Mouse (Mus musculus) spleen, adult 2 months (tissue): Measurements from ENCODE around the gene Otud7b. TPM values are rescaled to one million over a fixed set of nuclear protein-coding genes. Genes with fewer than 3 reads are reported as not detected.

Experiments
- DNase-seq, 2 experiments: peaks; one replicate each; pipeline versions ENCODE4 v3.0.0 to v3.0.0-alpha.2; 2012 to 2021; ENCODE audit warnings: low spot score in 2 of 2, low read depth in 1 of 2
- H3K27ac ChIP-seq: fragments of 200-500 bp; 2 replicates; pipeline ENCODE4 v1.5.1; 2012; ENCODE audit warnings: low read length, inconsistent platforms; ENCODE audit not compliant: insufficient read depth
- H3K27me3 ChIP-seq: fragments of 200-500 bp; 2 replicates; pipeline ENCODE4 v1.6.1; 2012; ENCODE audit warnings: mild to moderate bottlenecking, moderate library complexity, low read length, inconsistent platforms; ENCODE audit not compliant: control insufficient read depth, insufficient read depth
- H3K36me3 ChIP-seq: fragments of 200-500 bp; 2 replicates; pipeline ENCODE4 v1.6.1; 2012; ENCODE audit warnings: mild to moderate bottlenecking, low read length, inconsistent platforms; ENCODE audit not compliant: control insufficient read depth, insufficient read depth
- H3K4me1 ChIP-seq: fragments of 200-500 bp; 2 replicates; pipeline ENCODE4 v1.6.1; 2011; ENCODE audit warnings: inconsistent platforms; ENCODE audit not compliant: control insufficient read depth, insufficient read depth, insufficient read length
- H3K4me3 ChIP-seq: fragments of 200-500 bp; 2 replicates; pipeline ENCODE4 v1.5.1; 2011; ENCODE audit warnings: mild to moderate bottlenecking, inconsistent platforms; ENCODE audit not compliant: insufficient read depth, insufficient read length; ENCODE audit errors: extremely low read depth
- CTCF ChIP-seq: fragments of 200-500 bp; IDR thresholded peaks from 2 replicates; pipeline ENCODE4 v1.5.1; 2011; ENCODE audit warnings: mild to moderate bottlenecking, inconsistent platforms; ENCODE audit not compliant: insufficient read depth, insufficient read length, insufficient replicate concordance; ENCODE audit errors: extremely low read depth
- POLR2A ChIP-seq: fragments of 200-500 bp; IDR thresholded peaks from 2 replicates; pipeline ENCODE4 v1.6.1; 2011; ENCODE audit warnings: low read depth, low read length, inconsistent platforms
- WGBS: fragments of 180-500 bp; shearing (Covaris S2); methylation state at CpG from one replicate; pipeline ENCODE4 v1.1.7; 2018; 5-methylcytosine and 5-hydroxymethylcytosine counted together
- polyA plus RNA-seq: library from polyadenylated mRNA; depleted of rRNA; stranded (reverse); fragments of >200 nt; gene quantifications from 2 replicates; pipeline ENCODE4 v1.2.3, GENCODE M21; 2012

Otud7b gene
- polyA plus RNA-seq, 1 experiment = 11.1 TPM

- H3K4me1 ChIP-seq = no peaks in the 10 kb centered on the region
- no peak for DNase-seq
- no peak overlapping the region for H3K27ac ChIP-seq
- WGBS = 73% methylated on average over 15 of the region's 15 CpGs
- H3K4me3 ChIP-seq = no peak overlapping the region
- H3K36me3 ChIP-seq = no peaks in the 10 kb centered on the region
- no peaks in the 10 kb centered on the region for H3K27me3 ChIP-seq
- TF ChIP-seq POLR2A (no peak), CTCF (no peak)
Observed at GRCm38 (mm10) chr3:96082714-96083508, 21.4 kb upstream of the Otud7b start.

GRCm38 (mm10) chr3:96084146-96084755, 20.1 kb upstream of the Otud7b start:
- TF ChIP-seq POLR2A (no peak), CTCF (no peak)
- 93% methylated on average over 10 of the region's 10 CpGs for WGBS
- H3K27ac ChIP-seq = no peak overlapping the region
- H3K4me1 ChIP-seq = no peaks in the 10 kb centered on the region
- DNase-seq = no peak
- H3K4me3 ChIP-seq = no peak overlapping the region
- H3K27me3 ChIP-seq = no peaks in the 10 kb centered on the region
- no peaks in the 10 kb centered on the region for H3K36me3 ChIP-seq

GRCm38 (mm10) chr3:96087219-96087618, 17.1 kb upstream of the Otud7b start:
- Histone ChIP-seq H3K27me3 (no peaks in the 10 kb centered on the region), H3K4me1 (no peaks in the 10 kb centered on the region), H3K4me3 (no peak overlapping the region), H3K36me3 (no peaks in the 10 kb centered on the region), H3K27ac (no peak overlapping the region)
- DNase-seq = no peak
- no peak for TF ChIP-seq CTCF
- TF ChIP-seq POLR2A = no peak
- 74% methylated on average over 2 of the region's 2 CpGs for WGBS

- Histone ChIP-seq H3K4me3 (no peak overlapping the region), H3K36me3 (no peaks in the 10 kb centered on the region), H3K27me3 (no peaks in the 10 kb centered on the region), H3K27ac (no peak overlapping the region), H3K4me1 (no peaks in the 10 kb centered on the region)
- no peak for DNase-seq
- 94% methylated on average over 4 of the region's 4 CpGs for WGBS
- TF ChIP-seq POLR2A = no peak
- no peak for TF ChIP-seq CTCF
Observed at GRCm38 (mm10) chr3:96087801-96088200, 16.5 kb upstream of the Otud7b start.

GRCm38 (mm10) chr3:96089882-96090489, 14.3 kb upstream of the Otud7b start:
- Histone ChIP-seq H3K4me3 (no peak overlapping the region), H3K36me3 (no peaks in the 10 kb centered on the region), H3K27me3 (no peaks in the 10 kb centered on the region), H3K27ac (no peak overlapping the region), H3K4me1 (no peaks in the 10 kb centered on the region)
- WGBS = 65% methylated on average over 2 of the region's 2 CpGs
- no peak for TF ChIP-seq CTCF
- no peak for TF ChIP-seq POLR2A
- DNase-seq = peak in 1 of 2 experiments; percentile 22

GRCm38 (mm10) chr3:96091146-96091545, 13.2 kb upstream of the Otud7b start:
- Histone ChIP-seq H3K4me1 (no peaks in the 10 kb centered on the region), H3K36me3 (no peaks in the 10 kb centered on the region), H3K27ac (no peak overlapping the region), H3K27me3 (no peaks in the 10 kb centered on the region), H3K4me3 (no peak overlapping the region)
- TF ChIP-seq POLR2A (no peak), CTCF (no peak)
- 83% methylated on average over 2 of the region's 2 CpGs for WGBS
- no peak for DNase-seq
